8 mouse cellular contexts compared by ENCODE assay signal in the genomic region with DNA sequence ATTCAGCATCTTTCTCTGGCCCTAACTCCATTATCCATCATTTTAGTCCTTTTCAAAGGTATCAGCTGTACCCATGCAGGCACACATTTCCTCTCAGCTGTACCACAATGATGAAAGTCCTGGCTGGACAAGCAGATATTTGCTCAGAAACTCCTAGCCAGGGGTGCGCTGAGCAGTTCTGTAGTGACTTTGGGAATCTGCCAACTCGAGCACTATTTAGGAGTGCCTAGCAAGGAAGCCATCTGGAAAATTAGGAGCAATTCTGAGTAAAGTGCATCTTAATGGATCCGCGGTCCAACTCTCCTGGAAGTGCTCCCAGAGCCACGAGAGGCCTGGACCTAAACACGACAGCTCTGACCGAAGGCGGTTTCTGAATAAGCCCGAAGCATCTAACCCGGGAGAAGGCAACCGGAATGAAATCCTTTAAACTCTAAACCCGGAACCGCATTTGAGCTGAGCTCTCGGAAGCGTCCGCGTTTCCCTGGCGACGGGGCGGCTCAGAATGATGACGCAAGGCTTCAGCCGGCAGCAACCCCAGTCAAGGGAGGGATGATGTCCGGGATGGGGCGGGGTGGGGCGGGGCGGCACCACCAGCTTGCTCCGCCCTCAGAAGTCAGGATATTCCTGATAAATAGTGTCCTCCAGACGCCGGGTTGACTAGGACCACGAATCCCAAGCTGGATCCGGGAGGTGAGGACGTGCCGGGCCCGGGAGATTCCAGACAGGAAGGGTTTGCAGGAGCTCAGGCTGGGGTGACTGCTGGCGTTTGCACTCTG. TPM values are rescaled to one million over a fixed set of nuclear protein-coding genes. Genes with fewer than 3 reads are reported as not detected.
DNase-seq lines count a peak whose midpoint lies in the region; ATAC-seq and TF ChIP-seq lines count a peak whose summit lies in the region.

TSS of gene Acox3 (plus strand) at position 596 of the 776 bp plus-strand sequence.

- ATAC-seq in embryonic facial prominence, embryonic 15.5 days (ENCODE audit: insufficient number of reproducible peaks, low FRiP score, low TSS enrichment, low read depth): peak; percentile 92
- peak; percentile 92 for ATAC-seq in kidney, embryonic 14.5 days (ENCODE audit: low FRiP score, low TSS enrichment)
- ATAC-seq in limb, embryonic 15.5 days (ENCODE audit: insufficient number of reproducible peaks, low FRiP score, low TSS enrichment, low read depth): peak; percentile 85

- H3K4me2 ChIP-seq in embryonic facial prominence, embryonic 15.5 days (replicated peaks): peak within 1 kb of the TSS; percentile 63
- peak within 1 kb of the TSS; percentile 71 for H3K4me2 ChIP-seq in kidney, embryonic 14.5 days (replicated peaks; ENCODE audit: low read depth, low read length)
- H3K4me2 ChIP-seq in limb, embryonic 15.5 days: peak within 1 kb of the TSS; percentile 80

- H3K9me3 ChIP-seq in embryonic facial prominence, embryonic 15.5 days (replicated peaks): no peaks in the 10 kb centered on the region
- H3K9me3 ChIP-seq in kidney, embryonic 14.5 days (ENCODE audit: control insufficient read depth, low read length): no peaks in the 10 kb centered on the region
- H3K9me3 ChIP-seq in limb, embryonic 15.5 days: no peaks in the 10 kb centered on the region

- TF ChIP-seq CTCF in bone marrow, adult 2 months (IDR thresholded peaks at IDR 0.05; ENCODE audit: control insufficient read depth, insufficient read depth, low read length): no peak

- H3K36me3 ChIP-seq in embryonic facial prominence, embryonic 15.5 days: no peaks in the 10 kb centered on the region
- H3K36me3 ChIP-seq in kidney, embryonic 14.5 days (ENCODE audit: control insufficient read depth, insufficient read depth, low read length): no peaks in the 10 kb centered on the region
- H3K36me3 ChIP-seq in limb, embryonic 15.5 days: peaks cover 1% of the 10 kb centered on the region; the same call in 1 of the 2 replicates

- H3K4me3 ChIP-seq in bone marrow, adult 2 months (replicated peaks; ENCODE audit: control insufficient read depth, low read depth, low read length): peak within 1 kb of the TSS; percentile 83
- peak within 1 kb of the TSS; percentile 73 for H3K4me3 ChIP-seq in embryonic facial prominence, embryonic 15.5 days (replicated peaks)
- peak within 1 kb of the TSS; percentile 60 for H3K4me3 ChIP-seq in kidney, embryonic 14.5 days (ENCODE audit: low read length)
- peak within 1 kb of the TSS; percentile 68 for H3K4me3 ChIP-seq in limb, embryonic 15.5 days

- H3K27me3 ChIP-seq in embryonic facial prominence, embryonic 15.5 days: no peaks in the 10 kb centered on the region
- no peaks in the 10 kb centered on the region for H3K27me3 ChIP-seq in kidney, embryonic 14.5 days (ENCODE audit: control insufficient read depth, insufficient read depth, low read length)
- peaks cover 5% of the 10 kb centered on the region; the same call in 1 of the 2 replicates for H3K27me3 ChIP-seq in limb, embryonic 15.5 days

- H3K9ac ChIP-seq in embryonic facial prominence, embryonic 15.5 days: peak within 1 kb of the TSS; percentile 42
- peak within 1 kb of the TSS; percentile 67 for H3K9ac ChIP-seq in kidney, embryonic 14.5 days (ENCODE audit: low read depth, low read length)
- peak within 1 kb of the TSS; percentile 68 for H3K9ac ChIP-seq in limb, embryonic 15.5 days

- TF ChIP-seq POLR2A in bone marrow, adult 2 months (IDR thresholded peaks at IDR 0.05; ENCODE audit: borderline replicate concordance, control insufficient read depth, low read depth, low read length): no peak

- no peaks in the 10 kb centered on the region; the same call in 1 of the 2 replicates for H3K4me1 ChIP-seq in bone marrow, adult 2 months (ENCODE audit: control insufficient read depth, insufficient read depth, low read length)
- H3K4me1 ChIP-seq in embryonic facial prominence, embryonic 15.5 days: peaks cover 12% of the 10 kb centered on the region
- H3K4me1 ChIP-seq in kidney, embryonic 14.5 days (ENCODE audit: control insufficient read depth, insufficient read depth, low read length): no peaks in the 10 kb centered on the region; the same call in 1 of the 2 replicates
- peaks cover 15% of the 10 kb centered on the region for H3K4me1 ChIP-seq in limb, embryonic 15.5 days

- peak; percentile 96 for DNase-seq in 416B (ENCODE audit: low read depth)
- DNase-seq in heart, adult 9 months (ENCODE audit: low spot score in 2 of 2): peak; percentile 95 to 96
- peak; percentile 73 to 83 for DNase-seq in monocyte, adult 2 months (ENCODE audit: low read depth in 1 of 2, low spot score in 2 of 2)
- DNase-seq in spleen, postnatal 36 days (ENCODE audit: low spot score in 2 of 2): peak; percentile 92 to 93

- WGBS in bone marrow, adult 2 months: 1% methylated on average over 35 of the region's 35 CpGs
- WGBS in embryonic facial prominence, embryonic 15.5 days: 1% methylated on average over 35 of the region's 35 CpGs
- WGBS in kidney, embryonic 14.5 days: under 1% methylated on average over 34 of the region's 35 CpGs
- WGBS in limb, embryonic 15.5 days: 1% methylated on average over 35 of the region's 35 CpGs

- peak within 1 kb of the TSS; percentile 47 for H3K27ac ChIP-seq in bone marrow, adult 2 months (ENCODE audit: control insufficient read depth, insufficient read depth, low read depth, low read length, poor library complexity)
- H3K27ac ChIP-seq in embryonic facial prominence, embryonic 15.5 days (replicated peaks): peak within 1 kb of the TSS; percentile 28; the same call in 1 of the 2 replicates
- H3K27ac ChIP-seq in kidney, embryonic 14.5 days (ENCODE audit: low read depth, low read length): peak within 1 kb of the TSS; percentile 19; the same call in 1 of the 2 replicates
- peak within 1 kb of the TSS; percentile 71 for H3K27ac ChIP-seq in limb, embryonic 15.5 days

RNA-seq across cellular contexts. Expression of gene Acox3, which starts in this region (rescaled TPM):
- polyA plus RNA-seq in bone marrow, adult 2 months (2011; ENCODE audit: insufficient read depth, insufficient read length, low replicate concordance, missing spikeins): 16.7 and 35.8 TPM in 2 replicates
- 13.7 and 14.1 TPM in 2 replicates for polyA plus RNA-seq in embryonic facial prominence, embryonic 15.5 days (2015; fragmentation: Nextera tagmentation; extraction: Ambion mirVana)
- 8.3 and 13.1 TPM in 2 replicates for polyA plus RNA-seq in kidney, embryonic 14.5 days (2014; fragmentation: Nextera tagmentation; extraction: Ambion mirVana)
- polyA plus RNA-seq in limb, embryonic 15.5 days (2015; fragmentation: Nextera tagmentation; extraction: Ambion mirVana): 11.6 and 12.4 TPM in 2 replicates

Comparison
In these comparisons a context has a peak if more than half of its experiments do, and no peak if none do; other contexts are left out.
1. Peak in every context shown above with its lines: DNase-seq, ATAC-seq, H3K4me3 ChIP-seq and H3K27ac ChIP-seq.
2. H3K27ac ChIP-seq: peak in every context shown above with its lines; median percentile 71 in limb, embryonic 15.5 days; 47 in bone marrow, adult 2 months; 28 in embryonic facial prominence, embryonic 15.5 days; 19 in kidney, embryonic 14.5 days.